Mouse (Mus musculus) left cerebral cortex, adult 8-10 months (tissue): ENCODE measurements around the gene Slfn4. TPM values are rescaled to one million over a fixed set of nuclear protein-coding genes. Genes with fewer than 3 reads are reported as not detected.
"Not testable (repeated sequence)": the region's sequence is repeated elsewhere in the genome, so short reads cannot be mapped to it uniquely, and the experiment has no call there.

Experiments
- DNase-seq, 2 experiments: peaks; one replicate each; pipeline ENCODE4 v3.0.0; 2022; ENCODE audit warnings: low spot score in 2 of 2
- total RNA-seq, 4 experiments: library from RNA; stranded (reverse); gene quantifications; 2 replicates each; pipeline ENCODE4 v1.2.4; 2022

Gene Slfn4
- not detected for total RNA-seq

GRCm38 (mm10) chr11:83174948-83175539, at the start of gene Slfn4:
Slfn4 (plus strand) TSS chr11:83175186.
- DNase-seq = no peak

GRCm38 (mm10) chr11:83125633-83126032, 49.4 kb upstream of the Slfn4 start:
- not testable (repeated sequence) for DNase-seq

GRCm38 (mm10) chr11:83137253-83137652, 37.7 kb upstream of the Slfn4 start:
- not testable (repeated sequence) for DNase-seq

GRCm38 (mm10) chr11:83148939-83149338, 26.0 kb upstream of the Slfn4 start:
- DNase-seq = not testable (repeated sequence)

- no peak for DNase-seq
These were observed 16.3 kb downstream of the Slfn4 start, which contains the start of gene Slfn3 for GRCm38 (mm10) chr11:83191134-83191893. Slfn3 (plus strand) TSS chr11:83191330.

GRCm38 (mm10) chr11:83192001-83192400, 17.0 kb downstream of the Slfn4 start:
- DNase-seq = no peak

GRCm38 (mm10) chr11:83205002-83205401, 30.0 kb downstream of the Slfn4 start:
- DNase-seq = no peak

GRCm38 (mm10) chr11:83216119-83216518, 41.1 kb downstream of the Slfn4 start:
- no peak for DNase-seq

- no peak for DNase-seq
These were observed 46.4 kb downstream of the Slfn4 start for GRCm38 (mm10) chr11:83221328-83221877.

- no peak for DNase-seq
These were observed 48.4 kb downstream of the Slfn4 start for GRCm38 (mm10) chr11:83223367-83223766.

GRCm38 (mm10) chr11:83223793-83224192, 48.8 kb downstream of the Slfn4 start:
- DNase-seq = not testable (repeated sequence)

- DNase-seq = no peak
These were observed 49.2 kb downstream of the Slfn4 start for GRCm38 (mm10) chr11:83224217-83224616.

- DNase-seq = no peak
These were observed 49.8 kb downstream of the Slfn4 start for GRCm38 (mm10) chr11:83224750-83225149.

GRCm38 (mm10) chr11:83225371-83225960, 50.5 kb downstream of the Slfn4 start:
- no peak for DNase-seq

GRCm38 (mm10) chr11:83227926-83228723, 53.1 kb downstream of the Slfn4 start:
- DNase-seq = no peak

- DNase-seq = no peak
These were observed 56.0 kb downstream of the Slfn4 start for GRCm38 (mm10) chr11:83230966-83231365.

GRCm38 (mm10) chr11:83233621-83234020, 58.6 kb downstream of the Slfn4 start:
- not testable (repeated sequence) for DNase-seq

GRCm38 (mm10) chr11:83237390-83237789, 62.4 kb downstream of the Slfn4 start:
- not testable (repeated sequence) for DNase-seq

GRCm38 (mm10) chr11:83238389-83238788, 63.4 kb downstream of the Slfn4 start:
- DNase-seq = no peak

GRCm38 (mm10) chr11:83239811-83240210, 64.8 kb downstream of the Slfn4 start:
- no peak for DNase-seq
